Mouse (Mus musculus) lung, adult 2 months (tissue): ENCODE data around the gene Ptprcap.

Source experiments
- CTCF ChIP-seq: fragments of 200-500 bp; IDR thresholded peaks from 2 replicates; pipeline ENCODE4 v1.5.1; 2011; ENCODE audit warnings: mild to moderate bottlenecking, low read length, control low read depth; ENCODE audit not compliant: insufficient read depth
- POLR2A ChIP-seq: fragments of 200-500 bp; IDR thresholded peaks from 2 replicates; pipeline ENCODE4 v1.6.1; 2011; ENCODE audit warnings: low read depth, mild to moderate bottlenecking, control low read depth, low read length, borderline replicate concordance; ENCODE audit errors: extremely low read depth

- no peak for TF ChIP-seq CTCF
- TF ChIP-seq POLR2A = no peak
These were observed 13.5 kb downstream of the Ptprcap start for GRCm38 (mm10) chr19:4166678-4167476.
